Mouse (Mus musculus) bone marrow, adult 2 months (tissue): ENCODE results near the gene Gpx1.

Source experiments
- CTCF ChIP-seq: fragments of 200-500 bp; IDR thresholded peaks from 2 replicates; pipeline ENCODE4 v1.5.1; 2011; ENCODE audit warnings: low read length, control low read depth; ENCODE audit not compliant: control insufficient read depth, insufficient read depth
- POLR2A ChIP-seq: fragments of 200-500 bp; IDR thresholded peaks from 2 replicates; pipeline ENCODE4 v1.6.1; 2011; ENCODE audit warnings: low read depth, mild to moderate bottlenecking, control low read depth, low read length, borderline replicate concordance; ENCODE audit not compliant: control insufficient read depth

GRCm38 (mm10) chr9:108296453-108297355 lies 42.0 kb upstream of the Gpx1 start, which contains the start of gene Amt:
- TF ChIP-seq CTCF (no peak), POLR2A (no peak)
